Mouse (Mus musculus): ENCODE data around the gene Sry. TPM values are rescaled to one million over a fixed set of nuclear protein-coding genes. Genes with fewer than 3 reads are reported as not detected.

Sry gene
- not detected in 2 replicates for polyA plus RNA-seq (2015; fragmentation: Nextera tagmentation; extraction: Ambion mirVana)

DNA sequence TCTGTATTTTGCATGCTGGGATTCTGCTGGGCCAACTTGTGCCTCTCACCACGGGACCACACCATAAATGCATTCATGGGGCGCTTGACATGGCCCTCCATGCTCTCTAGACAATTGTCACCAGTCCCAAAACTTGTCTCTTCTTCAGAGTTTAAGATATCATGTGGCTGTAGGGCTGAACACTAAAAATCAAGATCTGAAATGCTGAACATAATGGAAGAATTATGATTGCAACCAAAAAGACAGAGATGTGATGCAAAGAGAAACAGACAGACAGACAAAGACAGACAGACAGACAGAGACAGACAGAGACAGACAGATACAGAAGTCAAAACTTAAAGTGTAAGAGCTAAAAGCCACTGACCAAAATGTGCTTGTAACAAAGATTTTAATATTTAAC, at the start of gene Sry:
TSS of gene Sry (minus strand) at position 101 of the 400 bp plus-strand sequence.
- Histone ChIP-seq H3K27me3 (replicated peaks) (no peaks in the 10 kb centered on the region), H3K4me2 (no peak within 1 kb of the TSS), H3K9me3 (no peaks in the 10 kb centered on the region), H3K4me3 (no peak within 1 kb of the TSS), H3K9ac (no peak within 1 kb of the TSS), H3K4me1 (no peaks in the 10 kb centered on the region), H3K36me3 (no peaks in the 10 kb centered on the region), H3K27ac (replicated peaks) (no peak within 1 kb of the TSS)
- 71% methylated on average over 2 of the region's 2 CpGs for WGBS
- no peak for ATAC-seq (ENCODE audit: extremely low read depth, insufficient number of reproducible peaks, low FRiP score, low TSS enrichment)

Other genes starting within 250 kb of the Sry start
- not detected in 2 replicates for gene H2al2c, start 64.6 kb downstream of the Sry start, polyA plus RNA-seq (2015; fragmentation: Nextera tagmentation; extraction: Ambion mirVana)
- not detected in 2 replicates for gene H2al2b, start 57.0 kb upstream of the Sry start, polyA plus RNA-seq (2015; fragmentation: Nextera tagmentation; extraction: Ambion mirVana)
- gene Gm4064, start 132.5 kb upstream of the Sry start, polyA plus RNA-seq (2015; fragmentation: Nextera tagmentation; extraction: Ambion mirVana), result not detected in 2 replicates
- not detected in 2 replicates for gene Rbmy, start 167.0 kb upstream of the Sry start, polyA plus RNA-seq (2015; fragmentation: Nextera tagmentation; extraction: Ambion mirVana)
- not detected in 2 replicates for gene Gm10256, start 167.0 kb upstream of the Sry start, polyA plus RNA-seq (2015; fragmentation: Nextera tagmentation; extraction: Ambion mirVana)
- not detected in 2 replicates for gene Gm10352, start 237.3 kb upstream of the Sry start, polyA plus RNA-seq (2015; fragmentation: Nextera tagmentation; extraction: Ambion mirVana)

All from heart, embryonic 13.5 days (tissue).